Mouse (Mus musculus): ENCODE measurements around the gene Ctcf. TPM values are rescaled to one million over a fixed set of nuclear protein-coding genes. Genes with fewer than 3 reads are reported as not detected.

The Ctcf gene
- polyA plus RNA-seq, 1 experiment: 7.2 TPM

DNA sequence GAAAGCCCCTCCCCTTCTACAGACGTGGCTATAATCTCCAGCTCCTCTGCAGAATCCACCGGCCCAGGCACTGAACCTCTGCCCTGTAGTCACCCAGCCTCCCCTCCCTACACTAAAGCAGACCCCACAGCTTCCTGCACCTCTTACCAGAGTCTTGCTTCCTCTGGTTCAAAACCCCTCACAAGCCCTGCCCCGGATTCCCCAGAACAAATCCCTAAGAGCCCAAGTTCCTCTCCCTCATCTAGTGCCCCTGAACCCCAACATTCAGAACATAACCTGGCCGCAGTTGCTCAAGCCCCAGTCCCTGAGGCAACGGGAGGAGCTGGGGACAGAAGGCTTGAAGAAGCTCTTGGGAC is 18.1 kb upstream of the Ctcf start:
- no peaks in the 10 kb centered on the region for H3K36me3 ChIP-seq (ENCODE audit: control insufficient read depth, insufficient read depth, low read length)
- no peak overlapping the region for H3K27ac ChIP-seq (ENCODE audit: control insufficient read depth, insufficient read depth, low read depth, low read length)
- H3K4me3 ChIP-seq (ENCODE audit: control insufficient read depth, low read depth, low read length): no peak overlapping the region
- H3K27me3 ChIP-seq (ENCODE audit: control insufficient read depth, insufficient read depth, low read length): no peaks in the 10 kb centered on the region
- peaks cover 14% of the 10 kb centered on the region for H3K4me1 ChIP-seq (ENCODE audit: control insufficient read depth, insufficient read depth, low read length)
- TF ChIP-seq POLR2A (IDR thresholded peaks at IDR 0.05; ENCODE audit: control insufficient read depth, low read depth, low read length) (no peak), CTCF (IDR thresholded peaks at IDR 0.05; ENCODE audit: control insufficient read depth, insufficient read depth, insufficient replicate concordance, low read depth, low read length) (no peak)

DNA sequence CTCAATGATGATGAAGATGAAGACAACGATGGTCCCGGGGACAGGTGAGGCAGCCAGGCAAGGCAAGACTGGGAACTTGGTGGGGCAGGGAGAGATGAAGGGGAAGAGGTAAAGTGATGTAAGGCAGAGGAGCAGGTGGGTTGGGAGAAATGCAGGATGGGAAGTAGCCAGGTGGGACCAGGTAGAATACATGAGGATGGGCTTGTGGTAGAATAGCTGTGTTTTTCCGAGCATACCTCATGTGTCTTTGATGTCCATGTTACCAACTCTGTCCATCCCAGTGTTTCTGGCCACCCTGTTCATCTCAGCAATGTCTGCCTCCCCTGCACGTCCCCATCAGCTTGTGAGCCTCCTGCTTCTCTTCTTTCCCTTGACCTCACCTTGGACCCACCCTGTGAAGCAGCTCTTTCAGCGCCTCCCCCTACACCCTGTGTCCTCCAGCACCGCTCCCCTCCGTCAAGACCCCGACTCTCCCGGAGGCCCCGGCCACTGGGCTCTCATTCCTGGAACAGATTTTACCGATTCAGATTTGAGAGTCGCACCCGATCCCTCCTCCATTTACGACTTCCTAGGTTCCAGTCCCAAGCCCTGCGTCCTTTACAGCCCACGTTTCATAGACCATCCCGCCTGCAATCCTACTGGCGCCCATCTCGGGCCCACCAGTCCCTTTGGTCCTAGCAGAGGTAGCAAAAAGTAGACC is 17.3 kb upstream of the Ctcf start:
- H3K27me3 ChIP-seq (ENCODE audit: control insufficient read depth, insufficient read depth, low read length): no peaks in the 10 kb centered on the region
- H3K36me3 ChIP-seq (ENCODE audit: control insufficient read depth, insufficient read depth, low read length): no peaks in the 10 kb centered on the region
- H3K4me1 ChIP-seq (ENCODE audit: control insufficient read depth, insufficient read depth, low read length): peaks cover 9% of the 10 kb centered on the region
- H3K4me3 ChIP-seq (ENCODE audit: control insufficient read depth, low read depth, low read length): no peak overlapping the region
- TF ChIP-seq CTCF (IDR thresholded peaks at IDR 0.05; ENCODE audit: control insufficient read depth, insufficient read depth, insufficient replicate concordance, low read depth, low read length): no peak
- no peak for TF ChIP-seq POLR2A (IDR thresholded peaks at IDR 0.05; ENCODE audit: control insufficient read depth, low read depth, low read length)
- H3K27ac ChIP-seq (ENCODE audit: control insufficient read depth, insufficient read depth, low read depth, low read length): no peak overlapping the region

DNA sequence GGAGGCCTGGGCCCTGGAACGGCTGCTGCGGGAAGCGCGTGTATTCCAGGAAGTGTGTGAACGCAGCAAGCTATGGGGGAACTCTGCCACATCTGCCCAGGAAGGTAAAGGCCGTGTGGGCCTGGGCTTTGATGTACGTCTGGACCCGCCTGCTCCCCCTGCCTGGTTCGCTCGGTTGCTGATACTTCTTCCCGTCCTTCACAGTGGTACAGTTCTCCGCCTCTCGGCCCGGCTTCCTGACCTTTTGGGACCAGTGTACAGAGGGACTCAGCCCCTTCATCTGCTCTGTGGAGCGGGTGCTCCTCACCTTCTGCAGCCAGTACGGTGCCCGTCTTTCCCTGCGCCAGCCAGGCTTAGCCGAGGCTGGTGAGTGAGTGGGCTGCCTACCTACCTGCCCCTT is 16.2 kb upstream of the Ctcf start:
- TF ChIP-seq CTCF (IDR thresholded peaks at IDR 0.05; ENCODE audit: control insufficient read depth, insufficient read depth, insufficient replicate concordance, low read depth, low read length) (no peak), POLR2A (IDR thresholded peaks at IDR 0.05; ENCODE audit: control insufficient read depth, low read depth, low read length) (no peak)
- H3K27ac ChIP-seq (ENCODE audit: control insufficient read depth, insufficient read depth, low read depth, low read length): no peak overlapping the region
- H3K27me3 ChIP-seq (ENCODE audit: control insufficient read depth, insufficient read depth, low read length): no peaks in the 10 kb centered on the region
- H3K4me1 ChIP-seq (ENCODE audit: control insufficient read depth, insufficient read depth, low read length): peaks cover 4% of the 10 kb centered on the region
- no peak overlapping the region for H3K4me3 ChIP-seq (ENCODE audit: control insufficient read depth, low read depth, low read length)
- no peaks in the 10 kb centered on the region for H3K36me3 ChIP-seq (ENCODE audit: control insufficient read depth, insufficient read depth, low read length)

GRCm38 (mm10) chr8:105620946-105621720 is 15.2 kb upstream of the Ctcf start:
- no peak overlapping the region for H3K4me3 ChIP-seq (ENCODE audit: control insufficient read depth, low read depth, low read length)
- H3K36me3 ChIP-seq (ENCODE audit: control insufficient read depth, insufficient read depth, low read length): no peaks in the 10 kb centered on the region
- no peaks in the 10 kb centered on the region for H3K27me3 ChIP-seq (ENCODE audit: control insufficient read depth, insufficient read depth, low read length)
- peaks cover 4% of the 10 kb centered on the region for H3K4me1 ChIP-seq (ENCODE audit: control insufficient read depth, insufficient read depth, low read length)
- no peak for TF ChIP-seq CTCF (IDR thresholded peaks at IDR 0.05; ENCODE audit: control insufficient read depth, insufficient read depth, insufficient replicate concordance, low read depth, low read length)
- TF ChIP-seq POLR2A (IDR thresholded peaks at IDR 0.05; ENCODE audit: control insufficient read depth, low read depth, low read length): no peak
- H3K27ac ChIP-seq (ENCODE audit: control insufficient read depth, insufficient read depth, low read depth, low read length): no peak overlapping the region

GRCm38 (mm10) chr8:105621841-105622240 is 14.5 kb upstream of the Ctcf start:
- Histone ChIP-seq H3K36me3 (ENCODE audit: control insufficient read depth, insufficient read depth, low read length) (no peaks in the 10 kb centered on the region), H3K27me3 (ENCODE audit: control insufficient read depth, insufficient read depth, low read length) (no peaks in the 10 kb centered on the region), H3K27ac (ENCODE audit: control insufficient read depth, insufficient read depth, low read depth, low read length) (no peak overlapping the region), H3K4me1 (ENCODE audit: control insufficient read depth, insufficient read depth, low read length) (peaks cover 4% of the 10 kb centered on the region), H3K4me3 (ENCODE audit: control insufficient read depth, low read depth, low read length) (no peak overlapping the region)
- no peak for TF ChIP-seq CTCF (IDR thresholded peaks at IDR 0.05; ENCODE audit: control insufficient read depth, insufficient read depth, insufficient replicate concordance, low read depth, low read length)

- TF ChIP-seq POLR2A (IDR thresholded peaks at IDR 0.05; ENCODE audit: control insufficient read depth, low read depth, low read length) (no peak), CTCF (IDR thresholded peaks at IDR 0.05; ENCODE audit: control insufficient read depth, insufficient read depth, insufficient replicate concordance, low read depth, low read length) (peak; percentile 95)
- H3K4me1 ChIP-seq (ENCODE audit: control insufficient read depth, insufficient read depth, low read length): peaks cover 4% of the 10 kb centered on the region
- no peak overlapping the region for H3K27ac ChIP-seq (ENCODE audit: control insufficient read depth, insufficient read depth, low read depth, low read length)
- no peaks in the 10 kb centered on the region for H3K36me3 ChIP-seq (ENCODE audit: control insufficient read depth, insufficient read depth, low read length)
- no peak overlapping the region for H3K4me3 ChIP-seq (ENCODE audit: control insufficient read depth, low read depth, low read length)
- H3K27me3 ChIP-seq (ENCODE audit: control insufficient read depth, insufficient read depth, low read length): no peaks in the 10 kb centered on the region
These were observed 13.9 kb upstream of the Ctcf start for GRCm38 (mm10) chr8:105622421-105622920.

- no peaks in the 10 kb centered on the region for H3K27me3 ChIP-seq (ENCODE audit: control insufficient read depth, insufficient read depth, low read length)
- no peaks in the 10 kb centered on the region for H3K36me3 ChIP-seq (ENCODE audit: control insufficient read depth, insufficient read depth, low read length)
- no peak overlapping the region for H3K4me3 ChIP-seq (ENCODE audit: control insufficient read depth, low read depth, low read length)
- TF ChIP-seq POLR2A (IDR thresholded peaks at IDR 0.05; ENCODE audit: control insufficient read depth, low read depth, low read length): no peak
- TF ChIP-seq CTCF (IDR thresholded peaks at IDR 0.05; ENCODE audit: control insufficient read depth, insufficient read depth, insufficient replicate concordance, low read depth, low read length): no peak
- H3K4me1 ChIP-seq (ENCODE audit: control insufficient read depth, insufficient read depth, low read length): peaks cover 4% of the 10 kb centered on the region
- no peak overlapping the region for H3K27ac ChIP-seq (ENCODE audit: control insufficient read depth, insufficient read depth, low read depth, low read length)
These were observed 13.2 kb upstream of the Ctcf start for GRCm38 (mm10) chr8:105623118-105623517.

All from testis, adult 2 months (tissue).